Mouse (Mus musculus) mouse trophoblast stem cell (cell line): ENCODE measurements around the gene Slc26a6.

Experiments used
- in situ Hi-C, 2 experiments: fragments of 300-500 bp; cut with MseI, MboI; formaldehyde crosslinking; loops; 2 replicates in 1 of 2; 3 replicates in 1 of 2; pipeline ENCODE4 v1.15.1; 2025

Slc26a6 gene

DNA sequence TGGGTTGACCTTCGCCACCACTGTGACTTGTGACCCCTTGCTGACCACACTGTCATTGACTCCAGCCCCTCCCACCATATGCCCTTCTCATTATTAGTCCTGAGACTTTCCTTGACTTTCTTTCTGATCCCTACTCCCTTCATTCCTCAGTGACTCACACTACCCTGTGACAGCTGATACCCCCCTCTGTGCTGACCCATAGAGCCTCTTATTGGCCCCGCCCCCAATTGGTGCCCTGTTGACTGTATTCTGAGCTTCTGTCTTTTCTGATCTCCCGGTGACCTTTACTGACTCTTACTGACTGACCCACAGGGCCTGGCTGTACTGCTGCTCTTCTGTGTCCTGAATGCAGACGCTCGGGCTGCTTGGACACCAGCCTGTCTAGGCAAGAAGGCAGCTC lies 7.7 kb upstream of the Slc26a6 start:
- in situ Hi-C loops: no loop called here

DNA sequence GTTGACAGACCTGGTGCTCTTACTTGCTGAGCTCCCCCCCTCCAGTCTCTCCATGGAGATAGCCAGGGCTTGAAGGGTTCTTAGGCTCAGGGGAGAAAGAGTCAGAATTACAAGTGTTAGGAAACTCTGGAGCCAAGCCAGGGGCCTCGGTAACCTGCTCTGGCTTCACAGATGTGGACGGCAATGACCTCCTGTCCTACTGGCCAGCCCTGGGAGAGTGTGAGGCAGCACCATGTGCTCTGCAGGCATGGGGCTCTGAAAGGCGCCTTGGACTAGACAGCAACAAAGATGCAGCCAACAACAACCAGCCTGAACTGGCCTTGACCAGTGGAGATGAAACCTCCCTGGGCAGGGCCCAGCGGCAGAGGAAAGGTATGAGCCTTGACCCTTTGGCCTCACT lies 5.7 kb upstream of the Slc26a6 start:
- in situ Hi-C loops: no loop called here

DNA sequence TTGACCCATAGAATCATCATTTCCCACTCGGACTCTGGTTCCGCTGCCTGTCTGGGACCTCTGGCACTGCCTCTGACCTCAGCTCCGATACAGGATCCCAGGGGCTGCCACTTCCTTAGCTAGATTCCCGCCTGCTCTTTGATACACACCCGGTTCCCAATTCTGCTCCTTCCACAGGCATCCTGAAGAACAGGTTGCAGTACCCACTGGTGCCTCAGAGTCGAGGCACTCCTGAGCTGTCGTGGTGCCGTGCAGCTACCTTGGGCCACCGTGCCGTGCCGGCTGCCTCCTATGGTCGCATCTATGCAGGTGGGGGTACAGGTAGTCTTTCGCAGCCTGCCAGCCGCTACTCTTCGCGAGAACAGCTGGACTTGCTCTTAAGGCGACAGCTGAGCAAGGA lies 4.7 kb upstream of the Slc26a6 start:
- in situ Hi-C loops: no loop called here

DNA sequence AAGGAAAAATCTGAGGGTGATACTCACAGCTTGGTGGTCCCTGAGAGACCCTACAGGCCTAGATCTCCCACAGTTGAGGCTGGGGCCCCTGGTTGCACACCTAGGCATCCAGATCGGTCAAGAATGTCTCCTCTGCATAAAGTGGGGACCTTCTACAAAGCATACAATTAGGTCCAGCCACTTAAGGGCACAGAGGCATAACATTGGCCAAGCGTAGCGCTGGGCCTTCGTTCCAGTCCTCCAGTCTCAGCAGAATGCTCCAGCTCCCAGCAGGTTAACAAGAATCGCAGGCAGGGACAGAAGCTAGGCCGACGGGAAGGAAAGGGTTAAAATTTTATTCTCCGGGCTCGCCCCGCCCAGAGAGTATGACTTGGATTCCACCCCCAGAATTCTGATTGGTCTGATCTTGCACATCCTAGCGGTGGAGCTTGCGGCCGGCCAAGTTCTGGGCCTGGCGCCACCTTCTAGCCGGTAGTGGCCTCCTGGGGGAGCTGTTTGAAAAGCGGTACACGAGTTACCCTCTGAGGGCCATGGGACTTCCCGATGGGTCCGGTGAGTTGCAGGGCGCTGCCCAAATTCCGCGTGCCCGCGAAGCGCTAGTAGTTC lies 655 bp downstream of the Slc26a6 start:
- in situ Hi-C loops: no loop called here

DNA sequence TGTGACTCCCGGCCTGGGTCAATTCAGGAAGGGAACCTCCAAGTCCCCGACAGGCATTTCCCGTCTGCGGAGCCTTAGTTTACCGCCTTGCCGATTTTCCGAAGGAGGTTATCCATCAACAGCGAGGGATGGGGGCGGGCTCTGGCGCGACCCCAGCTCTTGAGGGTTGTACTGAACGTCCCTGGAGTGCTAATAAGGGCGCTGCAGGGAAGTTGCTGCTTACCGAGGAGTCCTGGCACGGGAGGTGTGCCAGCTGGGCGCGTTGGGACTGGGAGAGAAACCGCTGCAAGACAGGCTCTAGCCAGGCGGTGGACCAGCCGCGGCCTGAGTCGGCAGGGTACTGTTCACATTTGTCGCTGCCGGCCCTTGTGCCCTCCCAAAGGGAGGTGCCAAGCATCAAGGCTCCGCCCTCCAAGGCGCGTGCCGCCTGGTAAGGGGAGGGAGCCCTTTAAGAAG lies 1.2 kb downstream of the Slc26a6 start:
- in situ Hi-C loops: no loop called here

DNA sequence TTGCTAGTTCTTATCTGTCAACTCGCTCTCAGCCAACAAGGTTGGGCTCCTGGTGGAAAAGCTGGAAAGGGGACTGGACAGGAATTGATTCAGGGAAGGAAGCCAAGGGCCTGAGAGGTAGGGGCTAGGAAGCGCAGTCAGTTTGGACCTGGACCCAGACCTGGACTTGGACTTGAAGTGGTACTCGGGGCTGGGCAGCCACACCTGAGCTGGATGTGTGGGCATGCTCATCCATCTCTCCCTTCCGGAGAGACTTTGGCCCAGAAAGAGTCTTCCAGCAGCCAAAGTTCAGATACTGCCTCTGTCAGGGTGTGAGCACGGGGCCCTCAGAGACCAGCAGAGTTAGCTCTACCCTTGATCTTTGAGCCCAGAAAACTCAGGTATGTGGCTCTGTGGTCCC lies 2.3 kb downstream of the Slc26a6 start:
- in situ Hi-C loops: no loop called here

DNA sequence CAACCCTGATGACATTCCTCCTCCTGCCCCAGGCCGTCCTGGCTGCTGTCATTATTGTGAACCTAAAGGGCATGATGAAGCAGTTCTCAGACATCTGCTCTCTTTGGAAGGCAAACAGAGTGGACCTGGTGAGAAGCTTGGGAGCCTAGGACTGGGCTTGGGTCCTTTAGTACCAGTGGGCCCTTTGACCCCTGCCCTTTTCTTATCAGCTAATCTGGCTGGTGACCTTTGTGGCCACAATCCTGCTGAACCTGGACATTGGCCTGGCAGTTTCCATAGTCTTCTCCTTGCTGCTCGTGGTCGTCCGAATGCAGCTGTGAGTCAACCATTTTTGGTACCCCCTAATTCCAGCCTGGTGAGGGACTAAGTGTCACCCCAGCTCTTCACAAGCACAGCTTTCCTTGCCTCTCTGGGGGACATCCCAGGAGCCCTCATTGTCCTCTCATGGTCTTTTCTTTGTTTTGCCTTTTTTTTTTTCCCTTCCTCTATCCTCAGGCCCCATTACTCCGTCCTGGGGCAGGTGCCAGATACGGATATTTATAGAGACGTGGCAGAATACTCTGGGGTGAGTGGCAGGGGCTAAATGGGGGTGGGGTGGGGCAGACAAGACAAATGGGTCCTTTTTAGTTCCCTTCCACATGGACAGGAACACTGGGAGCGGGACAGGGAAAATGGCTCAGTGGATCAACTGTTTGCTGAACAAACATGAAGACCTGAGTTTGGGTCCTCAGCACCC lies 5.9 kb downstream of the Slc26a6 start:
- in situ Hi-C loops: no loop called here

DNA sequence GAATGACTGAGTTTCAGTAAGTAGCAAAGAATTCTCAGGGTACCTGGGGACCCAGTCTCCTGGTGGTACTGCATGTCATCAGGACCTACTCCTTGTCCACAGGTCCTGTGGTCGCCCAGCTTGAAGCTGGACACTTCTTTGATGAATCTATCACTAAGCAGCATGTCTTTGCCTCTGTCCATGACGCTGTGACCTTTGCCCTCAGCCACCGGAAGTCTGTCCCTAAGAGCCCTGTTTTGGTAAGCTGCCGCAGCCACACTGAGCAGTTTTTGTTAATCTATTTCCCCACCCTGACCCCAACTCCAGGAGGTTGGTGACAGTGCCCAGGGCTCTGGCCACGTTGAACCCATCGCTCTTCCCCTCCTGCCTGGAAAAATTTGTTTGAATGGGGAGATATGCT lies 59.2 kb downstream of the Slc26a6 start:
- in situ Hi-C loops: no loop called here

DNA sequence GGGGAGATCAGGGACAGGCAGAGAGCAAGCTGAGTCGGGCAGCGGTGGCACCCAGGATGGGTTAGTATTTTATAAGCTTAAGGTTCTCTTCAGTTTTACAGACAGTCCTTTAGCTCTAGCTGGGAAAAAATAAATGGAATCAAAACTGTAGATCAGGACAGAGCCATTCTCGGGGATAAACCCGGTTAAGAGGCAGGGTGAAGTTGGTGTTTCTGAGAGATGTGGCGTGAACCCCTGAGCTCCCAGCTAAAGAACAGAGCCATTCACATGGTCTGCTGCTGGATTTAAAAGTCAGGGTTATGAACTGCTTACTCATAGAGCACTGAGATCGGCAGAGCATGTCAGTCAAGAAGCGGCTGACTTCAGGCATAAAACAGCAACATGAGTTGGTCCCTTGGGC lies 60.1 kb downstream of the Slc26a6 start:
- in situ Hi-C loops: no loop called here

DNA sequence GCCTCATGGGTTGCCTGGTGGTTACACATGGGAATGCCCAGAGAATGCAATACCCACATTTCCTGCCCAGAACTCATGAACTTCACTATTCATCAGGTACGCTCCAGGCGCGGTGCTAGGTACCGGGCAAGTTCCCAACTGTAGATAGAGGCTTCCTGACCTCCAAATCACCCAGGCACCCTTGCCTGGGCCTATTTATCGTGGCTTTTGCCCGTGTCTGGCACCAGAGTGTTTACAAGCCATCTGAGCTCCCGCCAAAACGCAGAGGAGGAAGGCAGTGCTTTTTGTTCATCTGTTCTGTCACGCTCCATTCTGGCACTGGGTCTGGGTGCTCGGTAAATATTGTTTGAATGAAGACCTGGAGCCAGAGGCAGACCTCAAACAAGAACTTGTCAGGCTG lies 60.5 kb downstream of the Slc26a6 start:
- in situ Hi-C loops: no loop called here

DNA sequence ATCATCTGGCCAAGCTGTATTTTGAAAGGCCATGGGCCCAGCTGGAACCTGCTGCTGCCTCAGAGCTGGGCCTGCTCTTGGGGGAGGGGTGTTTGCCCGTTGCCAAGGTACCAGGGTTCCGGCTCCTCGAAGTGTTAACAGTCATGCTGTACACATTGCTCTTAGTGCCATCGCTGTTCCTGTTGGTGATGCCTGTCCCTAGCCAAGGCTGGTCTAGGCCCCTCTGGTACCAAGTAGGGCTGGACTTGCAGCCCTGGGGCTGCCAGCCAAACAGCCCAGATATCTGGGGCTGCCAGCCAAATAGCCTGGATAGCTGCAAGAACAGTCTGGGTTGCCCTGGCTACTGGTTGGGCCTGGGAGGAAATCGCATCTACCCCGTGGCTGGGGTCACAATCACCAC lies 61.4 kb downstream of the Slc26a6 start, which contains the start of gene Tmem89:
Gene Tmem89 (plus strand): TSS at position 129 of the 400 bp plus-strand sequence.
- in situ Hi-C loops: no loop called here

DNA sequence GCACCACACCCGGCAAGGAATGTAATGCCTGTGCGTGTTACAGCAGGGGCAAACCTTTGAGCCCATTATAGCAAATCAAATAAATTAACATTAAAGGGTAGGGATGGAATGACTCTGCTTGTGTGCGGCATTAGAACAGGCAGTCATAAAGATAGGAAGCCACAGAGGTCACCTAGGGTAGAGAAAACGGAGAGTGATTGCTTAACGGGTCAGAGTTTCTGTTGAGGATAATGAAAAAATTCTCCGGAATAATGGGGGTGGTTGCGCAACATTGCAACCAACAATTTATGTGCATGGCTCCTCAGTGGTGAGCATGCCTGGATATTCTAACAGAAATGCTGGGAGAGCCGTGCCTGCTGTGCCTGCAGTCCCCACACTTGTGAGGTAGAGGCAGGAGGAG lies 72.8 kb downstream of the Slc26a6 start:
- in situ Hi-C loops: no loop called here

DNA sequence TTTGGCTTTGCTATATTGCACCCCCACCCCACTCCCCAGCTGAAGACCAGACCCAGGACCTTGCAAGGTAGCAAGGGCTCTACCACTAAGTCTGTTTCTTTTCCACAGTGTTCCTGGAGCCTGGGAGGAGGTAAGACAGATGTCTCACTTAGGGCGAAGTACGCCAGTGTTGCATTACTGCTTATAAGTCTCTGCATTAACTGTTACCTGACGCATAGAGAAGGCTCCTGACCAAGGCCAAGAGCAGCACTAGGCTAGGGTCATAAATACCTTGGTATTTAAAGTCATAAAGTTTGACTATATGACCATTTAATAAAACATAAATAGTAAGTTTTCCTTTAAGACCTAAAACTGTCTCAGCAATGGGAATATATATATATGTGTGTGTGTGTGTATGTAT lies 75.3 kb downstream of the Slc26a6 start:
- in situ Hi-C loops: no loop called here

DNA sequence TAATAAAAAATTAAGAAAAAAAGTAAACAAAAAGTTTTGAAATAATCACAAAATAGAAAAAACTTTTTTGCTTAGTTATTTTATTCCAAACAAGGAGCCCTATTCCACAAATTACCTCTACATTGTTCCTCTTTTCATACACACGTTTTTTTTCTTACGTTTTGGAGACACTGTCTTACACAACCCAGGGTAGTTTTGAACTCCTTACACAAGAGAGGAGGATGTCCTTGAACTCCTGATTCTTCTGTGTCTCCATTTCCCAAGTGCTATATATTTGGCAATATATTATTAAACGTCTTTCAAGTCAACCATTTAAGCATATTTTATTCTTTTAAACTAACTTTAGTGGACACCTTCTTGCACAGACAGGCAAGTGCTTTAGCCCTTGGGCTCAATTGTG lies 82.9 kb downstream of the Slc26a6 start:
- in situ Hi-C loops: no loop called here

DNA sequence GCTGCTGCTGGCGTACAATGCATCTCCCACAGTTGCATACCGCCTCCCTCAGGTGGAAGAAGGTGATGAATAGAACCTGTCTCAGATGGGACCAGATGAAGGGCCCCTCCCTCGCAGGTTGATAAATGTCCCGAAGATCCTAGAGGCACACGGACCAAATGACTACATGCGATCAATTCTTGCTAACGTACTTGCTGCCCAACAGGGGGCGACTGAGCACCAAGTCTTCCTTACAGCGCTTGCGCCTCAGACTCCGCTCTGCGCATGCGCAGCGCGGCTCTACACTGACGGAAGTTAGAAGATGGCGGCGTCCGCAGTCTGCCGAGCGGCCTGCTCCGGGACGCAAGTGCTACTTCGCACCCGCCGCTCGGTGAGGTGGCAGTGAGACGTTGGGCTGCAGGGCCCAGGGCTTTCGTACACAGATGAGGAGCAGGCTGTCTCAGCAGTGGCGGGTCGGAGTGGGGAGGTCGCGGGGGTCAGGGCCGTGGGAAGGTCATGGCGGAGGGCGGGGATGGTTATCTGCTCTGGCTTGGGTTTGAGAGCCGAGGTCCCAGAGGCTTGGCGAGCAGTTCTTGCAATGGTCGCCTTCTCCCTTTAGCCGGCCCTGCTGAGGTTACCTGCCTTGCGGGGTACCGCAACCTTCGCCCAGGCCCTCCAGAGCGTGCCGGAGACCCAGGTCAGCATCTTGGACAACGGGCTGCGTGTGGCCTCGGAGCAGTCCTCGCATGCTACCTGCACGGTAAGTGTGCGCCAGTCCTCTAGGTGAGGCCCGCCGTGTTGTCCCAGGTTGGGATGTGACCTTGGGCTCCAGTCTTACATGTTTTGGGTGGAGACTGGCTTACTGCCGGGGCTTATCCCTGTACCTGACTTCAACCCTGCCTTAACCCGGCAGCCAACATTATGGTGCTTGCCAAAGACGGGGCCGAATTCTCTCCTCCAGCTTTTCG lies 83.6 kb downstream of the Slc26a6 start, which contains the start of gene Uqcrc1:
Gene Uqcrc1 (plus strand): TSS at position 216 of the 947 bp plus-strand sequence.
- in situ Hi-C loops: no loop called here

DNA sequence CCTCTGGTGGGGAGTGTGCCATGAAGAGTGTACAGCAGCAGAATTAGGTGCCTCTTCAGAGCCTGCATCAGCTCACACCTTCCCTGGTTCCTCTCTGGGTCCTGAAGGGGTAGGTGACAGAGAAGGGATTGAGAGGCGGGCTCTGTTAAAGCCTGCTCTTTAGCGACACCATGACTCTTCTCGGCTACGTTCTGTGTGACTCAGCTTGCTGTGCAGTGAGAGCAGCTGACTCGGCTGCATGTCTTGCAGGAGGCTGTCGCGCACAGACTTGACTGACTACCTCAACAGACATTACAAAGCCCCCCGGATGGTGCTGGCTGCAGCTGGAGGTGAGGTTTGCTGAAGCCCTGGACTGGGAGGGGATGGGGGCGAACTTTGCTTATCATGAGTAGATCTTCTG lies 92.0 kb downstream of the Slc26a6 start:
- in situ Hi-C loops: no loop called here

DNA sequence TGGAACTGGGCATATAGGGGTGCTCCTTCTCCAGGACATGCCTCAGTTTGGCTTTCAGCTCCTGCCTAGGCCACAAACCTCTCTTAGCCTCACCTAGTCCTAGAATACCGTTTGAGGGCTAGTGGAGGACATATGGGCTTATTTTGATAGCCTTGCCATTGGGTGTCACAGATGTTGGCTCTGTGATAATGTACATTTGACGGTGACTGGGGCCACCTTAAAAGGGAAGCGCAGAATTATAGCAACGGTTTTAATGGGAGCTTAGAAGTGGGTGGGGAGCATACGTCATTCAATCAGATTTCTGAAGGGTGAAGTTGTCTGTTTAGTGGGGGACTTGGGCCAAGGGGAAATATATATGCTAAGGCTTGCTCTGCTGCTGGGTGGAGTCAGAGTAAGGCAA lies 92.5 kb downstream of the Slc26a6 start:
- in situ Hi-C loops: no loop called here

DNA sequence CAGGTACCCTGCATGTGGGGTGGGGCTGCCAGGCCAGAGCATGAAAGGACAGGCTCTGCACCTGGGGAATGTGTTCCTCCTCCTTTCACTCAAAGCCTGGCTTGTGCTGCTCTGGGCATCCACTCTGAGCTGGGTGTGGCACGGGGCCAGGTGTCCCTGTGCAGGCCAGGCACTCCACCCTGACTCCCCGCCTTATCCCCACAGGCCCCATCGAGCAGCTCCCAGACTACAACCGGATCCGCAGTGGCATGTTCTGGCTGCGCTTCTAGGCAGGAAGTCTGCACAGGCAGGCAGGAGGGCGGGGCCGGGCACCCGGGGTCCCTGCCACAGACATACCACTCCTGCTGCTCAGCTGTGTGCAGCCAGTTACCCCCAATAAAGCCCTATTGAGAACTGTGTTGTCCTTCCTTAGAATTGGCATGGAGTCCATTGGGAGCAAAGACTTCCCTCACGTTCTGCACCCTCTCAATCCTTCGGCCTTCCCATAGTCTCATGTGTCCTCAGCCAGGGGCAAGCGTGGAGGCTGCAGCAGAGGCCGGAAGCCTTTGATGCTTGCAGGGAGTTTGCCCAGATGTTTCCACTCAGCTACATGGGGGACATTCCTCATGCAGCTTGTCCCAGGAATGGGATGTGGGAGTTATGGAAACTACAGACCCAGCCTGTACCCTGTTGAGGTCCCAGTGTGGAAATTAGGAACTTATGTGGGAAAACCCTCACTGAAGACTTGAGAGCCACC lies 96.3 kb downstream of the Slc26a6 start:
- in situ Hi-C loops: no loop called here

DNA sequence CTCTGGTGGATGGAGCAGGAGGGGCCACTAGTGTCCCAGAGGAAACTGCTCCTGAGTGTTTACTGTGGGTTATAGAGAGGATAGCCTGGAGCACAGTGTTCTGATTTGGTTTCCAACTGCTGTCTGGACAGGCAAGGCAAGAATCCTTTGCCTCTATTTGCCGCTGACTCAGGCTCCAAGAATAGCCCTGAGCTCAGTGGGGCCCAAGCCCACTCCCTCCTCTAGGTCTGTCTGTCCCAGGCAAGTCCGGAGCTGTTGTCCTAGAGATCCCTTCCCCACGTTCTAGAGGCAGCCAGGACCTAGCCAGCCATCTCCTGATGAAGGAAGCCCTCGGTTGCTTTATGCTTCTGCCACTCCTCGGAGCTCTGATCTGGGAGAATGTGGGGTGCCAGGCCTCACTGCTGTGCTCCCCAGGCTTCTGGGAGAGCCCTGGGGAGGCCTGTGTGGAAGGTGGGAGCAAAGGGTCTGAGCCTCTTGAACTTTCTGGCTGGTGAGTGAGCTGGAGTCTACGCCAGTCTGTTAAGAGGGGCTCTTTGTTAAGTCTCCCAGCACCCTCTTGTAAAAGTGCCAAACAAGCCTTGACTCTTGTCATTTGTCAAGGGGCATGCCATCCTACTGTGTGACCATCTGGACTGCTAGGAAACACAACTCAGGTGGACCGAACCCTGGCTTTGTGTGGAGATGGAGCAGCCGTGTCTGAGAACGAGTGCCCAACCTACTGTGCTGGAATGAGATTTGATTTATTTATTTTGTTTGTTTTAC lies 97.1 kb downstream of the Slc26a6 start:
- in situ Hi-C loops: no loop called here

DNA sequence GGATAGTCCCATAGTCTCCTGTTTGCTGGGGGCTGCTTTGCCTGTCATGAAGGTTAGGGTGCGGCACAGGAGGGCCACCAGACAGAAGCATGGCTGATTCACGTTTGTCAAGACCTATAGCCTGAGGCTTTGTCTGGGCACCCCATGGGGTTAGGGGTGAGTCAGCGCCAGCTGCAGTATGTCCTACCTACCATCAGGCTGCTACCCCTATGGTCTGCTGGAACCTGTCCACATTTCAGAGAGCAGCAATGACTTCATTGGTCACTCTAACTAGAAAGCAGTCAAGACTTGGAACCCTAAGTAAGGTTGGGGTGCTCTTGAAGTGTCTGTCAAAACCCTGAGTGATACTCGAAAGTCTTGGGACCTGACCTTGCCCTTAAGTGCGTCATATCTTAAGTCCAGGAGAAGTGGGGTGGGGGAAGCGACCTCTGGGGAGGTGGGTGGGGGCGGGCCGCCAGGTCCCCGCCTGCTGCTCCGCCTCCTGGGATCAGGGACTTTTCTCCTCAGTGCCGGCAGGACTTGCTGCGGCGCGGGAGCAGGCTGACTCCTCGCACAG lies 100.1 kb downstream of the Slc26a6 start, which contains the start of gene Col7a1:
Gene Col7a1 (plus strand): TSS at position 506 of the 556 bp plus-strand sequence.
- in situ Hi-C loops: no loop called here
